Mouse (Mus musculus) mammary gland, adult 2 months (tissue): ENCODE measurements around the gene Gm32687. TPM values are rescaled to one million over a fixed set of nuclear protein-coding genes. Genes with fewer than 3 reads are reported as not detected.

Experiments used
- polyA plus RNA-seq: library from polyadenylated mRNA; depleted of rRNA; stranded (reverse); fragments of >200 nt; gene quantifications from 2 replicates; pipeline ENCODE4 v1.2.3, GENCODE M21; 2012; ENCODE audit warnings: low replicate concordance; rRNA removed

Gm32687 gene
- polyA plus RNA-seq = 0.20 and 0.57 TPM in 2 replicates

GRCm38 (mm10) chr10:81863409-81864407 is at the start of gene Gm32687:
TSS of gene Gm32687 (plus strand) at chr10:81863934.

DNA sequence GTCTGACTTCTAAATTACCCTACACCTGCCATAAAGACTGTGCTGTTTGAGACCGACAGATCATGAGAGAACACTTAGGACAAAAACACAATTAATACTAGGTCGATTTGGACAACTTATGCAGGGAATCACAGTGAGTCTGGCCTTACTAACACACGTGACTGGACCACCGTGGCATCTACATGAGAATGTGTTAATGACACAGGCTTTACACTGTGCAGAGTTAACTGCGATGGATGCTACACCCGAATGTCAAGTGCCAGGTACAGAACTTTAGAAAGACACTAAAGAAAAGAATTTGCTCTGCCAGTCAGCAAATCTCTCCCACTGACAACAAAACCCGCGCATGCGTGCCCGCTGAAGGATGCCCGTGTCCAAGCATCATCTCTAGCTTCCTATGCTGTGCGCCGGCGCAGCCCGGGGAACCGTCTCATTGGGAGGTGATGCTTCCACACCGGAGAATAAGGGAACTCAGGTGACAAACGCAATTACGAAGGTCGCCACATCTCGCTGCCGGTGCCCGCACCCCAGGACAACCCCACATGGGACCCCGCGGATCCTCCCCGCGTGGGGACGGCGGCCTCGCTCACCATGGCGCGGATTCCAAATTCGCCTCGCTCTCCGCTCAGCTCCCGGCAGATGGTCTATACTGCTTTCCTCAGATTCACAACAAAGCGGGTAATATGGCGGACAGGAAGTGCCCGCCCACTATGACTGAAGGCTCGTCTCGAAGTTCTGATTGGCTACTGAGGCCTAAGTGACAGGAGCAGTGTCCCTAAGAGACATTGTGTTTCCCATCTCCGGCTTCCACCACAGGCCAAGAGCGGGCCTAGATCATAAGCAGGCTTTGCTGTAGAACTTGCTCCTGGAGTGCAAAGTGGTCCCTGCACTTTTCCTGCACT is 66.4 kb downstream of the Gm32687 start, which contains the start of gene Zfp781:
TSS of gene Zfp781 (minus strand) at position 639 of the 902 bp plus-strand sequence.

Other genes starting within 250 kb of the Gm32687 start
- gene Sirt6, start 236.1 kb upstream of the Gm32687 start, polyA plus RNA-seq = 32.5 and 57.4 TPM in 2 replicates
- gene Ankrd24, start 235.4 kb upstream of the Gm32687 start, polyA plus RNA-seq = 44.5 and 55.5 TPM in 2 replicates
- gene Gm10778, start 214.9 kb upstream of the Gm32687 start, polyA plus RNA-seq = 0.17 and 0.60 TPM in 2 replicates
- 0.29 TPM in 1 of 2 replicates, not detected in the other for gene Zfp433, start 159.1 kb upstream of the Gm32687 start, polyA plus RNA-seq
- 0.43 and 0.63 TPM in 2 replicates for gene Gm3055, start 92.8 kb upstream of the Gm32687 start, polyA plus RNA-seq
- not detected in 2 replicates for gene Gm4767, start 51.7 kb upstream of the Gm32687 start, polyA plus RNA-seq
- 0.10 TPM in 1 of 2 replicates, not detected in the other for gene Zfp781, start 66.5 kb downstream of the Gm32687 start, polyA plus RNA-seq
- 1.0 and 1.8 TPM in 2 replicates for gene Zfp873, start 184.2 kb downstream of the Gm32687 start, polyA plus RNA-seq
- gene BC024063, start 219.4 kb downstream of the Gm32687 start, polyA plus RNA-seq = 0.22 TPM in 1 of 2 replicates, not detected in the other